8 mouse cellular contexts compared by ENCODE assay signal in genomic region chr11:76496086-76496771, GRCm38 (mm10).
DNase-seq lines count a peak whose midpoint lies in the region; ATAC-seq and TF ChIP-seq lines count a peak whose summit lies in the region.
"Had no signal": no experiment of that assay in that cellular context is flagged by ENCODE, and none has a peak within 500 bp of the region (broad histone marks: within the 10 kb centered on the region; RNA-seq: fewer than 3 reads in every experiment).

No protein-coding gene starts in this region.

- ATAC-seq in forebrain, embryonic 15.5 days (replicated peaks), result 0 out of 2 replicates have a peak, but pooled peaks have one; percentile 30

- peak overlapping the region; percentile 75; the same call in 1 of the 2 replicates for H3K27ac ChIP-seq in layer of hippocampus, adult 2 months
- no peak overlapping the region for H3K27ac ChIP-seq in forebrain, embryonic 15.5 days (replicated peaks)

- no peaks in the 10 kb centered on the region for H3K27me3 ChIP-seq in forebrain, embryonic 15.5 days
- H3K27me3 ChIP-seq: hindbrain, embryonic 15.5 days had no signal

- H3K4me3 ChIP-seq in layer of hippocampus, adult 2 months, result no peak overlapping the region
- no peak overlapping the region for H3K4me3 ChIP-seq in forebrain, embryonic 15.5 days
- no peak overlapping the region for H3K4me3 ChIP-seq in lung, adult 2 months (replicated peaks; ENCODE audit: extremely low read depth, low read depth, low read length)

- intact Hi-C loops in gastrocnemius, postnatal 36 days (cut with DNase I), result loop anchor here (5.0 kb wide), 1 partner anchor 39 kb away; no protein-coding TSS in a partner anchor

- no peak for DNase-seq in layer of hippocampus, adult 2 months (ENCODE audit: low spot score in 2 of 2)
- no peak for DNase-seq in layer of hippocampus, postnatal 25 days (ENCODE audit: extremely low spot score in 1 of 2, low spot score in 1 of 2)
- peak; percentile 64 for DNase-seq in R1 (ENCODE audit: low read depth, low spot score)
- no peak for DNase-seq in lung, adult 2 months
- DNase-seq in thymus, postnatal 0 days (ENCODE audit: low spot score), result peak; percentile 92
- no peak for DNase-seq in gastrocnemius, postnatal 36 days

- H3K4me1 ChIP-seq in forebrain, embryonic 15.5 days, result peaks cover 43% of the 10 kb centered on the region
- H3K4me1 ChIP-seq in lung, adult 2 months (ENCODE audit: control insufficient read depth, insufficient read depth, low read length), result peaks cover 32% of the 10 kb centered on the region

- no peak overlapping the region for H3K4me2 ChIP-seq in forebrain, embryonic 15.5 days (replicated peaks)

- no peaks in the 10 kb centered on the region for H3K36me3 ChIP-seq in forebrain, embryonic 15.5 days
- H3K36me3 ChIP-seq: hindbrain, embryonic 15.5 days had no signal

- TF ChIP-seq CTCF in layer of hippocampus, adult 2 months (conservative IDR thresholded peaks at IDR 0.05), result peak; percentile 63
- peak; percentile 77 for TF ChIP-seq CTCF in lung, adult 2 months (IDR thresholded peaks at IDR 0.05; ENCODE audit: insufficient read depth, low read length)

- WGBS in forebrain, embryonic 15.5 days, result 67% methylated on average over 6 of the region's 6 CpGs
- WGBS in lung, adult 2 months, result 63% methylated on average over 6 of the region's 6 CpGs

- H3K9me3 ChIP-seq in forebrain, embryonic 15.5 days, result no peaks in the 10 kb centered on the region
- H3K9me3 ChIP-seq: hindbrain, embryonic 15.5 days had no signal

- H3K9ac ChIP-seq in forebrain, embryonic 15.5 days (replicated peaks), result no peak overlapping the region

- no peak for TF ChIP-seq POLR2A in lung, adult 2 months (IDR thresholded peaks at IDR 0.05; ENCODE audit: borderline replicate concordance, extremely low read depth, low read depth, low read length)

Comparison
In these comparisons a context has a peak if more than half of its experiments do, and no peak if none do; other contexts are left out.
1. DNase-seq: peak in R1 (single experiment) and thymus, postnatal 0 days (single experiment); none in layer of hippocampus, adult 2 months (0 of 2), layer of hippocampus, postnatal 25 days (0 of 2), lung, adult 2 months (single experiment) and gastrocnemius, postnatal 36 days (0 of 2).